Mouse (Mus musculus): ENCODE data around the gene Neurl1b. TPM values are rescaled to one million over a fixed set of nuclear protein-coding genes. Genes with fewer than 3 reads are reported as not detected.

Neurl1b gene
- total and polyA plus RNA-seq, 3 experiments = 0.12 to 0.28 TPM; not detected in 1

- Histone ChIP-seq H3K36me3 (ENCODE audit: control insufficient read depth in 1 of 2, insufficient read depth in 2 of 2, low read length in 2 of 2) (no peaks in the 10 kb centered on the region; a peak in 1 of 4 replicates), H3K4me1 (ENCODE audit: control insufficient read depth in 1 of 2, insufficient read depth in 2 of 2, low read length in 2 of 2) (peaks cover 0 to 4% of the 10 kb centered on the region in 2 experiments; a peak in 2 of 4 replicates), H3K79me2 (ENCODE audit: control insufficient read depth, insufficient read depth, low read length, poor library complexity) (no peaks in the 10 kb centered on the region), H3K4me3 (ENCODE audit: control insufficient read depth in 1 of 2, insufficient read depth in 1 of 2, low read depth in 2 of 2, low read length in 2 of 2) (no peak overlapping the region), H3K9me3 (replicated peaks; ENCODE audit: insufficient read depth, low read length) (no peaks in the 10 kb centered on the region), H3K9ac (ENCODE audit: control insufficient read depth, low read depth, low read length, poor library complexity, severe bottlenecking) (no peak overlapping the region), H3K27ac (ENCODE audit: control insufficient read depth, low read depth, low read length) (no peak overlapping the region), H3K27me3 (ENCODE audit: control insufficient read depth in 1 of 2, insufficient read depth in 2 of 2, low read length in 2 of 2) (no peaks in the 10 kb centered on the region)
- DNase-seq (ENCODE audit: low read depth, low spot score) = no peak
- no peak for TF ChIP-seq MYB (IDR thresholded peaks at IDR 0.05; ENCODE audit: low read depth, low read length)
- TF ChIP-seq CHD2 (IDR thresholded peaks at IDR 0.05; ENCODE audit: low read length) = no peak
- TF ChIP-seq MAZ (IDR thresholded peaks at IDR 0.05; ENCODE audit: low read depth, low read length) = no peak
- no peak for TF ChIP-seq ETS1 (IDR thresholded peaks at IDR 0.05; ENCODE audit: low read depth, low read length)
- no peak for TF ChIP-seq TCF12 (IDR thresholded peaks at IDR 0.05; ENCODE audit: low read depth, low read length)
- no peak for TF ChIP-seq TAL1 (IDR thresholded peaks at IDR 0.05; ENCODE audit: low read length)
- TF ChIP-seq CTCF (IDR thresholded peaks at IDR 0.05 in 2 of 3, conservative IDR thresholded peaks at IDR 0.05 in 1 of 3; ENCODE audit: control insufficient read depth in 1 of 3, insufficient read depth in 1 of 3, low read depth in 2 of 3, low read length in 3 of 3, poor library complexity in 1 of 3, severe bottlenecking in 1 of 3) = no peak
- no peak for TF ChIP-seq ELF1 (IDR thresholded peaks at IDR 0.05; ENCODE audit: low read depth, low read length)
- TF ChIP-seq BHLHE40 (IDR thresholded peaks at IDR 0.05; ENCODE audit: borderline replicate concordance, low read depth, low read length) = no peak
- TF ChIP-seq SIN3A (IDR thresholded peaks at IDR 0.05; ENCODE audit: low read length) = no peak
- TF ChIP-seq GABPA (IDR thresholded peaks at IDR 0.05; ENCODE audit: low read depth, low read length) = no peak
- no peak for TF ChIP-seq ZMIZ1 (IDR thresholded peaks at IDR 0.05; ENCODE audit: low read depth, low read length)
- no peak for TF ChIP-seq RAD21 (IDR thresholded peaks at IDR 0.05; ENCODE audit: low read depth, low read length)
- no peak for TF ChIP-seq CHD1 (IDR thresholded peaks at IDR 0.05; ENCODE audit: low read depth, low read length)
- no peak for TF ChIP-seq RCOR1 (IDR thresholded peaks at IDR 0.05; ENCODE audit: low read depth, low read length)
- TF ChIP-seq ZNF384 (IDR thresholded peaks at IDR 0.05; ENCODE audit: low read depth, low read length) = no peak
- no peak for TF ChIP-seq MAX (IDR thresholded peaks at IDR 0.05; ENCODE audit: low read length)
- no peak for TF ChIP-seq POLR2A (IDR thresholded peaks at IDR 0.05; ENCODE audit: control insufficient read depth in 1 of 2, insufficient read depth in 1 of 2, low read depth in 1 of 2, low read length in 2 of 2, poor library complexity in 1 of 2)
- TF ChIP-seq SMC3 (IDR thresholded peaks at IDR 0.05; ENCODE audit: low read depth, low read length) = no peak
- TF ChIP-seq HCFC1 (IDR thresholded peaks at IDR 0.05; ENCODE audit: low read depth, low read length) = no peak
Observed at GRCm38 (mm10) chr17:26492246-26492645, 77.6 kb downstream of the Neurl1b start.

- Histone ChIP-seq H3K4me1 (ENCODE audit: control insufficient read depth in 1 of 2, insufficient read depth in 2 of 2, low read length in 2 of 2) (peaks cover 3 to 9% of the 10 kb centered on the region in 2 experiments; a peak in 3 of 4 replicates), H3K27me3 (ENCODE audit: control insufficient read depth in 1 of 2, insufficient read depth in 2 of 2, low read length in 2 of 2) (no peaks in the 10 kb centered on the region), H3K9ac (ENCODE audit: control insufficient read depth, low read depth, low read length, poor library complexity, severe bottlenecking) (no peak overlapping the region), H3K79me2 (ENCODE audit: control insufficient read depth, insufficient read depth, low read length, poor library complexity) (no peaks in the 10 kb centered on the region), H3K36me3 (ENCODE audit: control insufficient read depth in 1 of 2, insufficient read depth in 2 of 2, low read length in 2 of 2) (no peaks in the 10 kb centered on the region; a peak in 1 of 4 replicates), H3K4me3 (ENCODE audit: control insufficient read depth in 1 of 2, insufficient read depth in 1 of 2, low read depth in 2 of 2, low read length in 2 of 2) (no peak overlapping the region), H3K27ac (ENCODE audit: control insufficient read depth, low read depth, low read length) (no peak overlapping the region), H3K9me3 (replicated peaks; ENCODE audit: insufficient read depth, low read length) (no peaks in the 10 kb centered on the region)
- no peak for TF ChIP-seq POLR2A (IDR thresholded peaks at IDR 0.05; ENCODE audit: control insufficient read depth in 1 of 2, insufficient read depth in 1 of 2, low read depth in 1 of 2, low read length in 2 of 2, poor library complexity in 1 of 2)
- no peak for TF ChIP-seq ZNF384 (IDR thresholded peaks at IDR 0.05; ENCODE audit: low read depth, low read length)
- no peak for TF ChIP-seq RAD21 (IDR thresholded peaks at IDR 0.05; ENCODE audit: low read depth, low read length)
- DNase-seq (ENCODE audit: low read depth, low spot score) = no peak
Observed at GRCm38 (mm10) chr17:26494642-26495468, 80.2 kb downstream of the Neurl1b start.

Other genes starting within 250 kb of the Neurl1b start
- 11.2 and 12.5 TPM in 2 replicates for gene Pdia2, start 215.7 kb upstream of the Neurl1b start, total RNA-seq (2012; rRNA removed)
- gene Pdia2, start 215.7 kb upstream of the Neurl1b start, polyA plus RNA-seq (2012; ENCODE audit: insufficient read depth in 1 of 2, insufficient read length in 2 of 2, low read depth in 1 of 2, low replicate concordance in 2 of 2, missing spikeins in 1 of 2) = 10 to 100 TPM in 1 of 2 experiments, not detected in 1; 13.6 TPM
- gene Rgs11, start 211.9 kb upstream of the Neurl1b start, total RNA-seq (2012; rRNA removed) = 8.5 and 11.4 TPM in 2 replicates
- gene Rgs11, start 211.9 kb upstream of the Neurl1b start, polyA plus RNA-seq (2012; ENCODE audit: insufficient read depth in 1 of 2, insufficient read length in 2 of 2, low read depth in 1 of 2, low replicate concordance in 2 of 2, missing spikeins in 1 of 2) = 10 to 100 TPM in 1 of 2 experiments, not detected in 1; 32.6 TPM
- gene Arhgdig, start 207.0 kb upstream of the Neurl1b start, total RNA-seq (2012; rRNA removed) = 75.7 and 76.3 TPM in 2 replicates
- 10 to 100 TPM in 1 of 2 experiments, not detected in 1; 97.0 TPM for gene Arhgdig, start 207.0 kb upstream of the Neurl1b start, polyA plus RNA-seq (2012; ENCODE audit: insufficient read depth in 1 of 2, insufficient read length in 2 of 2, low read depth in 1 of 2, low replicate concordance in 2 of 2, missing spikeins in 1 of 2)
- not detected in 2 replicates for gene Fam234a, start 170.6 kb upstream of the Neurl1b start, total RNA-seq (2012; rRNA removed)
- gene Fam234a, start 170.6 kb upstream of the Neurl1b start, polyA plus RNA-seq (2012; ENCODE audit: insufficient read depth in 1 of 2, insufficient read length in 2 of 2, low read depth in 1 of 2, low replicate concordance in 2 of 2, missing spikeins in 1 of 2) = under 1 TPM in 1 of 2 experiments, not detected in 1; 0.10 TPM
- 54.3 and 58.4 TPM in 2 replicates for gene Luc7l, start 161.9 kb upstream of the Neurl1b start, total RNA-seq (2012; rRNA removed)
- gene Luc7l, start 161.9 kb upstream of the Neurl1b start, polyA plus RNA-seq (2012; ENCODE audit: insufficient read depth in 1 of 2, insufficient read length in 2 of 2, low read depth in 1 of 2, low replicate concordance in 2 of 2, missing spikeins in 1 of 2) = 10 to 100 TPM in 1 of 2 experiments, not detected in 1; 59.2 TPM
- gene Ergic1, start 146.7 kb downstream of the Neurl1b start, total RNA-seq (2012; rRNA removed) = 73.8 and 78.5 TPM in 2 replicates
- gene Ergic1, start 146.7 kb downstream of the Neurl1b start, polyA plus RNA-seq (2012; ENCODE audit: insufficient read depth in 1 of 2, insufficient read length in 2 of 2, low read depth in 1 of 2, low replicate concordance in 2 of 2, missing spikeins in 1 of 2) = 100 to 1,000 TPM in 1 of 2 experiments, 10 to 100 TPM in 1; 95.6 to 730 TPM
- gene Dusp1, start 147.3 kb downstream of the Neurl1b start, total RNA-seq (2012; rRNA removed) = 0.96 and 1.0 TPM in 2 replicates
- 1 to 10 TPM in 1 of 2 experiments, not detected in 1; 5.0 TPM for gene Dusp1, start 147.3 kb downstream of the Neurl1b start, polyA plus RNA-seq (2012; ENCODE audit: insufficient read depth in 1 of 2, insufficient read length in 2 of 2, low read depth in 1 of 2, low replicate concordance in 2 of 2, missing spikeins in 1 of 2)
- 163 and 173 TPM in 2 replicates for gene Atp6v0e, start 248.4 kb downstream of the Neurl1b start, total RNA-seq (2012; rRNA removed)
- 100 to 1,000 TPM in 1 of 2 experiments, not detected in 1; 200 TPM for gene Atp6v0e, start 248.4 kb downstream of the Neurl1b start, polyA plus RNA-seq (2012; ENCODE audit: insufficient read depth in 1 of 2, insufficient read length in 2 of 2, low read depth in 1 of 2, low replicate concordance in 2 of 2, missing spikeins in 1 of 2)